Mouse (Mus musculus) cortical plate, adult 2 months (tissue): ENCODE measurements around the gene Lrrc15.

Experiments used
- CTCF ChIP-seq: fragments of 200-500 bp; IDR thresholded peaks from 2 replicates; pipeline ENCODE4 v1.5.1; 2011; ENCODE audit warnings: mild to moderate bottlenecking, control low read depth, low read length; ENCODE audit not compliant: insufficient read depth; ENCODE audit errors: extremely low read depth
- POLR2A ChIP-seq: fragments of 200-500 bp; IDR thresholded peaks from 2 replicates; pipeline ENCODE4 v1.6.1; 2011; ENCODE audit warnings: mild to moderate bottlenecking, low read length, control low read depth; ENCODE audit not compliant: insufficient read depth; ENCODE audit errors: extremely low read depth

DNA sequence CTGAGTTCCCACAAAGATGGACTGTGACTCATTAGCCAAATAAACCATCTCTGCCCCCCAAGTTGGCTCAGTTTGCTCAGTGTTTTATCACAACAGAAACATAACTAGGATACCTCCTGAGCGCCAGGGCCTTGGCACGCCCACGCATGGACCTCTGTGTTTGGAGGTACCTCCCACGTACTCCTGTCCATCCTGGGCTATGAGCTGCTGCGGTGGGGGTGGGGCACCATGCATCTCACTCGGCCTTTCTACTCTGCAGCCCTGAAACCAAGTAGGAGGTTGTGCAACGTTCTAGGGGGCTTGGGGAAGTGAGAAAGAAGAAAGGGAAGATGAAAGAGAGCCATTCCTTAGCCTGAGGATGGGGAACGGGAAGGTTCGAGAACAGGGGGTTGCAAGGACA lies 25.3 kb downstream of the Lrrc15 start:
- TF ChIP-seq POLR2A (no peak), CTCF (no peak)
